Mouse (Mus musculus) layer of hippocampus, adult 2 months (tissue): ENCODE data around the gene Cish. TPM values are rescaled to one million over a fixed set of nuclear protein-coding genes. Genes with fewer than 3 reads are reported as not detected.

Experiments
- DNase-seq, 2 experiments: peaks; one replicate each; pipeline ENCODE4 v3.0.0; 2022; ENCODE audit warnings: low spot score in 2 of 2
- H3K27ac ChIP-seq: fragments of 200-600 bp; 2 replicates; pipeline ENCODE4 v1.8.1; 2022
- H3K4me3 ChIP-seq: fragments of 200-600 bp; 2 replicates; pipeline ENCODE4 v1.8.1; 2022; ENCODE audit warnings: mild to moderate bottlenecking
- CTCF ChIP-seq: fragments of 200-600 bp; conservative IDR thresholded peaks from 2 replicates; pipeline ENCODE4 v1.8.1; 2022; ENCODE audit warnings: antibody characterized with exemption, mild to moderate bottlenecking, moderate library complexity
- long read RNA-seq, 2 experiments: library from polyadenylated mRNA; stranded (forward); transcript quantifications; one replicate each; pipeline ENCODE4 v2.0.0; 2021; ENCODE audit warnings: borderline mapping rate in 2 of 2
- total RNA-seq, 2 experiments: library from RNA; stranded (reverse); gene quantifications; 2 replicates each; pipeline ENCODE4 v1.2.3; 2021

Cish gene
- 1 to 10 TPM; 3.0 to 3.7 TPM for total RNA-seq
- long read RNA-seq, experiment 1, partial matches to known transcripts, result 1 of 3 reads
- long read RNA-seq, experiment 1, other reads (novel, unspliced or antisense), result 2 of 3 reads
- long read RNA-seq, experiment 2, partial matches to known transcripts, result 0 of 4 reads
- long read RNA-seq, experiment 2, other reads (novel, unspliced or antisense), result 1 of 4 reads

- TF ChIP-seq CTCF, result no peak
- DNase-seq, result no peak
- Histone ChIP-seq H3K27ac (peak within 1 kb of the TSS; percentile 40; the same call in 1 of the 2 replicates), H3K4me3 (peak within 1 kb of the TSS; percentile 89)
These were observed at the start of gene Cish for GRCm38 (mm10) chr9:107296016-107296040. Cish (plus strand) TSS chr9:107296026.

- no peak overlapping the region for H3K27ac ChIP-seq
- H3K4me3 ChIP-seq, result no peak overlapping the region
- peak; percentile 77 for TF ChIP-seq CTCF
- DNase-seq, result no peak
These were observed 49.7 kb upstream of the Cish start for GRCm38 (mm10) chr9:107246170-107246569.

DNA sequence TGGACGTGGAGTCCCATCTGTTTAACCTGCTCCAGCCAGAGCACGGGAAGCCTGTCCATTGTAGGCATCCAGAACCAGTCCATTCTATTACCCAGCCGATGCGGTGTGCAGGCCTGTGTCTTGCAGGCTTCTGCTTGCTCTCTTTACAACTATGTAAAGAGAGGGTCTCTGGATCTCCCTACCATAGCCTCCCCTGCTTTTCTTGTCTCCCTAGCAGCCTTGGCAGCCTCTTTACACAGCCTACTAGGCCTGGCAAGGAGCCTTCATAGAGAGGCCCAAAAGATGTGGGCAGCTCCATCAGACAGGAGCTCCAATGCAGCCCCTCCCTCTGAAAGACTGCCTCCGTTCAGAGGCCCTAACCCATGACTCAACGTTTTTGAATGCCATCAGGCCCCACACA, 46.7 kb upstream of the Cish start:
- H3K27ac ChIP-seq, result no peak overlapping the region; the same call in 1 of the 2 replicates
- peak in 1 of 2 experiments; percentile 42 for DNase-seq
- TF ChIP-seq CTCF, result no peak
- H3K4me3 ChIP-seq, result no peak overlapping the region

DNA sequence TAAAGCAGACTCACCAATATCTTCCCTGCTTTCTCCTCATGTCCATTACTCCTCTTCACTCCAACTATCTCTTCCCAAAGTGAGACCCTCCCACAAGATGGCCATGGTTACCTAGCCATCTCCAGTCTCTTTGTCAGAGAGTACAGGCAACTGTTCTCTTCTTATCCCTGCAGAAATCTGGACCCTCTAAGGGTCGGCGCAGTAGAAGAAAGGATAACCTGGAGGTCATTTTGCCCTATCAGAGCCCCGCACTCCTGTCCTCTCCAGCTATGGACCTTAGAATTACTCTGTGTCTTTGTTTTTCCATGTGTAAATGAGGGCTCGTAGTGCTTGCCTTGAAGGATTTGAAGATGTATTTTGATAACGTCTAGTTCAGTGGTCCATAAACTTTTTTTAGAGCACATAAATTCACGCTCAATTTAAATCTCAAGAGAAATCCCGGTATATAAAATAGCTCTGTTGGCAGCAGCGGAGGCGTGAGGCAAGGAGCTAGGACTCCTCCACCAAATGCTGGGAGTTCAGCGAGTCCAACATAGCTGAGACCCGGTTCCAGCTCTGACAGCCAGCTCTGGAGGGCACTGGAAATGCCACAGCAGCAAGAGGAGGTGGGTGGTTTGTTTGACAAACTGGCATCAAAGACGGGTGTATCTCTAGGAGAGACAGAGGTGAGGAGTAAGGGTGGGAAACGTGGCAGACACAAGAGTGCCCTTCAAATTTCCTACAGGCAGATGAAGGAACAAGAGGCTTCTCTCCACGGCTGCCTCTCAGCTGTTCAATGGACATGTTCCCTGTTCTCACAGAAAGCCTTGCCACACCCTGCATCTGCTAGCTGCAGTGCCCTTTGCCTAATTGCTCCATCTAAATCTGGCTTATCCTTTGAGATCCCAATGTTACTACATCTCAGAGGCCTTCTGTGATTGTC, 45.1 kb upstream of the Cish start:
- no peak for TF ChIP-seq CTCF
- DNase-seq, result no peak

GRCm38 (mm10) chr9:107252164-107252563, 43.7 kb upstream of the Cish start:
- TF ChIP-seq CTCF, result no peak
- peak in 1 of 2 experiments; percentile 37 for DNase-seq
- no peak overlapping the region for H3K4me3 ChIP-seq
- peak overlapping the region; percentile 72 for H3K27ac ChIP-seq

More for the DNA sequence above, 45.1 kb upstream of the Cish start:
- Histone ChIP-seq H3K4me3 (no peak overlapping the region), H3K27ac (peak overlapping the region; percentile 5; the same call in 1 of the 2 replicates)

GRCm38 (mm10) chr9:107254476-107254875, 41.4 kb upstream of the Cish start:
- no peak; the same call in none of the 2 replicates for TF ChIP-seq CTCF
- peak overlapping the region; percentile 64 for H3K27ac ChIP-seq
- DNase-seq, result peak; percentile 82 to 85
- H3K4me3 ChIP-seq, result peak overlapping the region; percentile 32

GRCm38 (mm10) chr9:107254925-107255324, 40.9 kb upstream of the Cish start:
- H3K4me3 ChIP-seq, result peak overlapping the region; percentile 32; the same call in 1 of the 2 replicates
- no peak for TF ChIP-seq CTCF
- H3K27ac ChIP-seq, result peak overlapping the region; percentile 64
- no peak for DNase-seq

GRCm38 (mm10) chr9:107255596-107255995, 40.2 kb upstream of the Cish start:
- no peak for DNase-seq
- TF ChIP-seq CTCF, result no peak
- Histone ChIP-seq H3K4me3 (no peak overlapping the region), H3K27ac (peak overlapping the region; percentile 64; the same call in 1 of the 2 replicates)

- Histone ChIP-seq H3K27ac (peak overlapping the region; percentile 84), H3K4me3 (no peak overlapping the region)
- peak; percentile 48 to 77 for DNase-seq
- no peak for TF ChIP-seq CTCF
These were observed 36.3 kb upstream of the Cish start for GRCm38 (mm10) chr9:107259571-107259970.

DNA sequence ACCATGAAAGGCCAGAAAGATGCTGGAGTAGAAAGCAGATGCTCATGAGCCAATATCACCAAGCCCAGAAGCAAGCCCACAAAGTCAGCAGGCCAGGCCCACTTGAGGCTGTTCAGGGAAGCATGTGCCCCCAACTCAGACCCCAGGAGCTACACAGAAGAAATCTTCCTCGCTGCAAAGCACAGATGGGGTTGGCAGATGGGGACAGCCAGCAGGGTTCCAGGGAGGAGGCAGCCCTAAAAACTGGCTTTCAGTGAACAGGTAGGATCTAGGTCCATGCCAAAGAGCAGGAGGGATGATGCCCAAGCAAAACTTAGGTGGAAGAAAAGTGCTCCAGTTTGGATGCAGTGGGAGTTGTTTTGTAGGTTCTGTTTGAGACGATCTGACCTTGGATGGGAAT, 35.4 kb upstream of the Cish start:
- TF ChIP-seq CTCF, result no peak
- peak overlapping the region; percentile 76 for H3K27ac ChIP-seq
- DNase-seq, result no peak
- no peak overlapping the region for H3K4me3 ChIP-seq

GRCm38 (mm10) chr9:107260836-107261235, 35.0 kb upstream of the Cish start:
- Histone ChIP-seq H3K27ac (peak overlapping the region; percentile 76), H3K4me3 (no peak overlapping the region)
- no peak for DNase-seq
- no peak for TF ChIP-seq CTCF

- TF ChIP-seq CTCF, result 0 out of 2 replicates have a peak, but pooled peaks have one; percentile 5
- no peak overlapping the region for H3K4me3 ChIP-seq
- no peak for DNase-seq
- no peak overlapping the region for H3K27ac ChIP-seq
These were observed 34.0 kb upstream of the Cish start for GRCm38 (mm10) chr9:107261792-107262191.

- no peak overlapping the region for H3K27ac ChIP-seq
- DNase-seq, result no peak
- no peak overlapping the region for H3K4me3 ChIP-seq
- no peak for TF ChIP-seq CTCF
These were observed 33.5 kb upstream of the Cish start for GRCm38 (mm10) chr9:107262375-107262774.

- no peak for DNase-seq
- H3K27ac ChIP-seq, result no peak overlapping the region
- H3K4me3 ChIP-seq, result no peak overlapping the region
- no peak for TF ChIP-seq CTCF
These were observed 31.9 kb upstream of the Cish start for GRCm38 (mm10) chr9:107263912-107264311.
